Mouse (Mus musculus) CD8-positive naive resting alpha-beta T cell, adult 2 months (primary cell): ENCODE results near the gene Cldn6.

Experiments
- DNase-seq, 2 experiments: peaks; one replicate each; pipeline ENCODE4 v3.0.0; 2022; ENCODE audit warnings: low read depth in 2 of 2, low spot score in 2 of 2

The Cldn6 gene

DNA sequence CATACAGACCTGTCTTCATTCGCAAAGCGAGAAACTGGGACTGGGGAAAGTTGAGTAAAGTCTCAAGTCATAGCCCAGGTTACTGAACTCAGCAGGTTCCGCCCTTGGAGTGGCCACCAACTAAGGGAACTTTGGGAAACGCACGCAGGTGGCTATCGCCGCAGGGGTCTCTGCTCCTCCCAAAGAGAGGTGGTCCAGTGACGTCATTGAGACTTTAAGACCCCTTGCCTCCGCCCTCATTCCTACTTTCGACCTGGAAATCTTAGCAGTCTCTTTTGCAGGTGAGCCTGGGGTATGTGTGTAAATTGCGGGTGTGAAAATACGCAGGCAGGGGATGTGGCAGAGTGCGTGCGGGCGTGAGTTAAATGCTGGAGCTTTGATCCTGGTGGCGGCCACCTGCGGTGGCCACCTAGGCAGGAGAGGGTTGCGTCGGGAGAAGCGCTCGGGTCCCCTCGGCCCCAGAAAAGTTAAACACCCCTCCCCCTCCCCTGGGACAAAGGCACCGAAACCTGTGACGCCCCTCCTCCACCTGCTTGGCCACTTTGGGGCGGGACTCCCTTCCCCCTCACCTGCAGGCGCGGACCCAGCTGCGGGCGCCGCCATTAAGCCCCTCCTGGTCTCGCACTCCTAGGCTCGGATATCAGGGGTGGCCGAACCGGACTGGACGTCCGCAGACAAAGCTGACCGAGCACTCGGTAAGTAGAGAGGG is at the start of gene Cldn6:
Cldn6 (plus strand) TSS at position 123 of the 709 bp plus-strand sequence.
- no peak for DNase-seq

DNA sequence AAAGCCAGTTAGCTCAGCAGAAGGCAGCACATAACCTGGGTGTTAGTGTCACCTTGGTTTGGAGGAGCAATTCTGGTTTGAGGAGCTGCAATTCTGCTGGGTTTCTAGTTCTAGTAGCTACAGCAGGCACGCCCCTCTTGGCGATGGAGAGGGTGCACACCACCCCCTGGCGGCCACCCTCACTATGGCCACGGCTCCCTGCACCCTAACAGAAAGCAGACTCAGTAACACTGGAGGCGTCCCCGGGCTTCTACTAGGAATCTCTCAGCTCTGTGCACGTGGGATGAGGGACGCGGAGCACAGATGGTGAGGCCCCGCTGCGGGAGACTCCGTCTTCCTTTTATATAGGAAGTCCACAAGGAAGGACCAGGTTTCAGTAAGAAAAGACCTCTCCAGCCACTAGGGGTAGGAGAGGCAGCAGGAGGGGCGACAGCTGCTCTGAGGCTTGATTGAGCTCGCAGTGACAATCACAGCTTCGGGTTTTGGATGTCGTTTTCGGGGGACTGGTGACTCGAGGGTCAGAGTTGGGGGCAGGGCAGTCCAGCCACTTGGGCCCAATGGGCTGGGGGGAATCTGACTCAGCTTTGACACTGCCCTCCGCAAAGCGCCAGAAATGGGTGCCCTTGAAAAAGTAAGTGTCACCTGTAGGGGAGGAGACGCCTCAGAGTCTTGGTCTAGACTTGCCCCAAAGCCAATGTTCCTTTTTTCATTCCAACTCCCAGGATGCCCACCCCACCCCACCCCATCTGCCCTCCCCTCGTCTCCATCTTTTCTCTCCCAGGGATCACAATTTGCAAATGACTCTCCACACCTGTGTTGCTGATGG is 48.6 kb upstream of the Cldn6 start:
- peak; percentile 85 to 94 for DNase-seq

DNA sequence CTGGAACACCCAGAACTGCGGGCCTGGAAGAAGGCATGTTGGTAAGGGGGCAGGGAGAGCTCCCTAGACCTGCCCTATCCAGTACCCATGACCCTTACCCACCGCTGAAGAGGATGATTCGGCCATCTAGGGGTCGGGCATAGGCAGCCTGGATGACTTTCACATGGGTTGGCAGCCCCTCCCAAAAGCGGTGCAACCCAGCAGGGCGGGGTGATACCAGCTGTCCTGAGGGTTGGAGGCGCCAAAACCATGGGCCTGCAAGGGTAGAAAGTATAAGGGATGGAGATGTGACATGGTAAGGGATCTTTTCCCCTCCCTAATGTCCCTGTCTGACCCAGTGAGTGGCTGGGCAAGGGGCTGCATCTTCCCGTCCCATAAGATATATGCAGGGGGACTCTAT is 47.8 kb upstream of the Cldn6 start:
- no peak for DNase-seq

DNA sequence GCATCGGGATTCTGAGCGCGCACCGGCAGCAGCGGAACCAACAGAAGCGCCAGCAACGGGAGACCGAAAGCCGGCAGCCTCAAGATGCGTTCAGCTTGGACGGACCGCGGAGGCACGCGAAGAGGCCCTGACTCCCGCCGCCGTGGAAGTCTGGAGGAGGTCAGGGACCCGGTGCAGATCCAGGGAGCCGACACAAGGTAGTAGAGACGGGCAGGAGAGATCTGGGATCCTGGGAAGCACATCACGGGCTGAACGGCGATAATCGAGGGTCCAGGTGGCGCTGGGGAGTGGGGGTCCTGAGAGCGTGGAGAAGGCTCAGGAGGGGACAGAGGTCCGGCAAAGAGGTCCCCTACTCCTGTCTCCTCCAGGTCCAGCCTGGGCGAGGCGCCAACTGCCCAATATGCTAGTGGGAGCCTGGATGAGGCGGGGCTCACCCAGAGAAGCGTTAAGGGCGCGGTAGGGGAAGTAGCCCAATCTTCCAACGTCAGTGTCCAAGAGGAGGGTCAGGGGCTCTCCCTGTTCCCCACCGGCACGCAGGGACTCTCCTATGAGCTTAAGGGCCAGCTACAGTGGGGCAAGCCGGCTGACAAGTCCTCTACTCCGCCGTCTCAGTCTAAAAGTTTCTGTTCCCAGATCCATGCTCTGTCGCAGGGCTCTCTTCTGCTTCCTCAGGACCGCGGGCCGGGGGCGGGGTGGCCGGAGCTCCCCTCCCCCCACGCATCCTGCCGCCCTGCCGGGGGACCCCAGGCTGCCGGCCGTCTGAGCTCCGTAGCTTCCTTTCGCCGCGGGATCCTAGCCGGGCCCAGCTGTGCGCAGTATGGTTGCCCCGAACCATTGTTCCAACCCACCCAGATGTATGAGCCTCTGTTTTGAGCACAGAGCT is 34.2 kb upstream of the Cldn6 start, which contains the start of gene Mmp25:
Mmp25 (minus strand) TSS at position 665 of the 883 bp plus-strand sequence.
- DNase-seq, result no peak

DNA sequence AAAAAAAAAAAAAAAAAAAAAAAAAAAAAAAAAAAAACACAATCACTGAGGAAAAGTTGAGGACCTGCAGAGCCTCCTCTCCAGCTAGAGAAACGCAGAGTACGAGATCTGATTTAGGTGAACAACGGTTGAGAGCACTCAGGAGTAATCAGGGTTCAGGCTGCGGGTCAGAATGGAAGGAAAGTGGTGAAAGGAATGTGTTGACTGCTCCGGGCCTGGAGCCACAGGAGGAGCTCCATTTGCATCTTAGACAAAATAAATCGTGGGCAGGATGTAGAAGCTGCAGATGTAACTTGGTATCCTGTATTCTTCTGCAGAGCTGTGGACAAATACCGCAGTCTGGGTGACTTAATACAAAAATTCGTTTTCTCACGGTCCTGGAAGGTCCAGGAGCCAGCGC is 33.2 kb upstream of the Cldn6 start:
- no peak for DNase-seq

DNA sequence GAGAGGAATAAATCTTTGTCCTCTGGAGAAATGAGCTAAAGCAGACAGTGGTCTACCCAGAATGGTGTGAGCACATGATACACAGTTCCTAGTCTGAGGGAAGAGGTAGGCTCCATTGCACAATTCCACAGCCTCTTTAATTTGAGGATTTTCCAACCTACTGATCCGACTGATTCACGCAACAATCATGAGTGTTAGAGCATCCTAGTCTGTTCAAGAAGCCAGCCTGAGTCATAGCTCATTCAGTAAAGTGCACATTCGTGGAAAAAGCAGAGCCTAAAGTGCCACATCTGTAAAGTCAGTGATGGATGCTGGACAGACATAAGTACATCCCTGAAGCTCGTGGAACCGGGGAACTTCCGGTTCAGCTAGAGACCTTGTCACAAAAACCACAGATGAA is 27.7 kb upstream of the Cldn6 start:
- DNase-seq, result no peak

DNA sequence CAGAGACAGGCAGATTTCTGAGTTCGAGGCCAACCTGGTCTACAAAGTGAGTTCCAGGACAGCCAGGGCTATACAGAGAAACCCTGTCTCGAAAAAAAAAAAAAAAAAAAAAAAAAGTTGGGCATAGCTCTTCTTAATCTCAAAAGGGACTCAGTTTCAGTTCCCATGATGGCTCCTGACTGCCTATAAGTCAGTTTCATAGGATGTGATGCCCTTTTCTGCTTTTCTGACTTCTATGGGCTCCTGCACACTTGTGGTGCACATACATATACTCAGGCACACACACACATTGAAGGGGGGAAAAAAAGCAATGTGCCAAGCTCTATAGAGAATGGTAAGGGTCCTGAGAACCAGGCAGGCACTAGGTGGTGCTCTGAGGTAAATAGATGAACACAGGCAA is 25.7 kb upstream of the Cldn6 start:
- DNase-seq, result no peak

DNA sequence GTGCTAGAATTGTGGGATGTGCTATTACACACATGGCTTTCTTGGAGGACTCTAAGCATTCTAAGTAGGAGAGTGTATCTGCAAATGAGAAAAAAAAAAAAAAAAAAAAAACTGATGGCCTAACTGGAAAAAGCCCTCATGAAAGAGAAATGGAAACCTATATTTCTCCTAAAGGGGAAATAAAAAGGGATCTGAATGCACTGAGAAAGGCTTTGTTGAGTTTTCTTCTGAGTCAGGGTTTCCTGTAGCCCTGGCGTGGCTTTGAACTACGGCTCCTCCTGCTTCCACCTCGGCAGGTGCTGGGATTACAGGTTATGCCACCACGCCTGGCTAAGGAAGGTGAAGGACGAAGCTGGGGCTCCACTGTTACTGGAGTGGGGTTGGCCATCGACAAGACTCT is 25.0 kb upstream of the Cldn6 start:
- no peak for DNase-seq

DNA sequence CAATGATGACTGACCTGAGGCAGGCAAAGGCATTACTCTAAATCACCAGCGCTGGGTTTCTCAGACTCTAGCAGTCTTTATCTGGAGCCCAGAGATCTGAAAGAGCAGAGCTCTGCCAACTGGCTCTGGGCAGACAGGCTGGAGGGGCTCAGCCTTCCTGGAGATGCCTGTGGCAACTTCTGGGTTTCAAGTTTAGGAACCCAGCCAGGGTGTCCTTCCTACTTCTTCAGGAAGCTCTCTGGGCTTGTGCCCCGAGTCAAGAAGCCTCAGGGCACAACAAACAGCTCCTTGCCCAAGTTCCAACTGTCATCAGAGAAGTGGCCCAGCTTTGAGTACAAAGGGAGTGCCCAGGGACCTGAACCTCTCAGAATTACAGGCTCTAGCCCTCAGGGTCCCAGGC is 24.6 kb upstream of the Cldn6 start:
- no peak for DNase-seq

DNA sequence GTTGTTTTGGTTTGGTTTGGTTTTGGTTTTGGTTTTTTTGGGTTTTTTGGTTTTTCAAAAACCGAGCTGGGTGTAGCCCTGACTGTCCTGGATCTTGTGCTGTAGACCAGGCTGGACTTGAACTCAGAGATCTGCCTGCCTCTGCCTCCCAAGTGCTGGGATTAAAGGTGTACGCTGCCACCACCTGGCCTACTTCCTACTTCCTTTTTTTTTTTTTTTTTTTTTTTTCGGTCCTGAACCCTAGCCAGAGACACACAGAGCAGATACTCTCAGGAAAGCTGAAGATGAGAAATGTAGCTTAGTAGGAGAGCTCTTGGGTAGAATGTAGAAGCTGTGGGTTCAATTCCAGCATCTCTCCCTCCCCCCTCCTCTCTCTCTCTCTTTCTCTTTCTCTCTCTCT is 20.6 kb upstream of the Cldn6 start:
- DNase-seq, result no peak

DNA sequence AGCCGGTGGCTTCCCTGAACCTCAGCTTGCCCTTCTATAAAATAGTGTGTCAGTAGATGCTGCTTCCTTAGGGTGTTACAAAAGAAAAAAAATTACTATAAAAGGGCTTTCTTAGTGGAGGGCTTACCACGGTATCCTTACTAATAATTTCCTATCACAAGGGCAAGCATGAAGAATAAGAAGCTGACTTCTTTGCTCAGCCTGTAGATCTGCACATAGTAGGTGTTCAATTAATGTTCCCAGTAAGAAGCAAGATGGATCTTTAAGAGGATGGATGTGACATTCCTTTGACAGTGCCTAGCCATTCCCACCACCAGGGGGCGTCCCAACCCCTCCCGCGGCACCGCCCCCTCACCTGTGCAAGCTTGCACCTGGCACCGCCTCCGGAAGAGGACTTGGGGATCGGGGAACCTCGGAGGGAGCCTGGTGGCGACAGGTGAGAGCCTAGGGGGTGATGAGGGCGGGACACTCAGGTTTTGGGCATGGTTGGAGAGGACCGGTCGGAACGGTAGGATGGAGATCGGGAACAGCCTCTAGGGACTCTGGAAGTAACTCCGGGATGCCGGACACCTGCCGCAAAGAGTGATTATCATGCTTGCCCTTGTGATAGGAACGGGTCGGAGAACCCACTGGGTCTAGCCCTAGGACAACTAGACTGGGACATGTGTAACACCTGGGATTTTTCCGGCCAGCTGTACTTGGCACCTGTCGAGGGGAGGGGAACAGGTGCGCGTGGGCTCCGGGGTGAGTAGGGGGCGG is 18.8 kb upstream of the Cldn6 start, which contains the start of gene Bicdl2:
Bicdl2 (plus strand) TSS at position 390 of the 759 bp plus-strand sequence.
- DNase-seq, result peak; percentile 44 to 56

DNA sequence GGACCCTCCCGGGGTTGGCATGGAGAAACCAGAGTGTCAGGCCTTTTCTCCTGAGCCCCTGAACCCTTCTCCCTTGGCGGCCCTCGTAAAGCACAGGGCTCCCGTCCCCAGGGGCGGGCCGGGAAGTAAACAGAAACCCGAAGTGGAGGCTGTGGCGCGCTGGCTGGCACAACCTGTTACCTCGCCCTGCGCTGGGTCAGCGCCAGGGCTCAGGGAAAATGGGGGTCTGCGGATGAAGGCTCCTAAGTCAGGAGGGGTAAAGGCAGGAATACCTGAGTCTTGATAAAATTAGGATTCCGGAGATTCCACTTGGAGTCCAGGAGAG is 18.2 kb upstream of the Cldn6 start:
- DNase-seq, result no peak

DNA sequence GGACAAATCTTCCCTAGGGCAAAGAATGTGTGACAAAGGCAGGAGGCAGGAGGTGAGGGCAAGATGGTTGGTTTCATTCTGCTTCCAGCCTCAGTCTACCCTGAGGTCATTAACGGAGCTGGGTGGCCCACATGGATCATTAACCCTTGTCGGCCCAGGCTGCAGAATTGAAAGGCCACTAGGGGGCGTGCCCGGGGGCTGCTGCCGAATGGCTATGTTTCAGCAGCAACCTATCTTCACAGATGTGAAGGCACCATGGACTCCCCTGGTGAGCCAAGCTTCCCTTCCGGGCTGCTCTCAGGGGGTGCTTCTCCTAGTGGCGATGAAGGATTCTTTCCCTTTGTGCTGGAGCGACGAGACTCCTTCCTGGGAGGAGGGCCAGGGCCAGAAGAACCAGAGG is 17.5 kb upstream of the Cldn6 start:
- no peak for DNase-seq

DNA sequence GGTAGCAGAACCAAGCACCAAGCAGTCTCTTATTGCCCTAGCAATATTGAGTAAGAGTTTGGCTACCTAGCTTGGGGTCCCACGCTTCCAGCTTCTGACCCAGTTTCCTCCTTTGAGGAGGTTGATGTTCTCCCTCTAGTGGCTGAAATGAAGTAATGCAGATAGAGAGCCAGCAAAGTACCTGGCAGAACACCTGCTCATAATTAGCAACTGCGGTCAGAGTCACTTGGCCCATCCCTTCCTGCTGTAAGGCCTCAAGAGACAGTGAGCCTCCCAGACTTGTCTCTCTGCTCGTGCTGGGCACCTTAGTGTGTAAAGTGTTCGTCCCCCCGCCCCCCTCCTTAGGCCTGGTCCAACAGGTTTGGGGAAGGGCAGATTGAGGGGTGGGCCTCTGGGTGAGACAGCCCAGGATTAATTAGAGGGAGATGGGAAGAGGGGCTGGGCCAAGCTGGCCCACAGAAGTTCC is 14.5 kb upstream of the Cldn6 start:
- peak in 1 of 2 experiments; percentile 47 for DNase-seq

DNA sequence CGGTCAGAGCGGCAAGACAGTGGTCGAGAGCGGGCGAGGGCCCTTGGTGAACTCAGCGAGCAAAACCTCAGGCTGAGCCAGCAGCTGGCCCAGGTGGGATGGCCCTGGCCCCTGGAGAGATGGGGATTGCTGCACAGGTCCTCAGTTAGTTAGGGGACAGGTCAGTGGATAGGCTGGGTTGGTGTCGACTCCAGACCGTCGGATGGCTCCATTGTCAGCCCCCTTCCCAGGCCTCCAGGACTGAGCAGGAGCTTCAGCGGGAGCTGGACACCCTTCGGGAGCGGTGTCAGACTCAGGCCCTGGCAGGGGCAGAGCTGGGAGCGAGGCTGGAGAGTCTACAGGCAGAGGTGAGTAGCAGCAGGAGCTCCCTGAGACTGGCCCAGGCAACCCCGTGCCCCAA is 13.5 kb upstream of the Cldn6 start:
- no peak for DNase-seq

DNA sequence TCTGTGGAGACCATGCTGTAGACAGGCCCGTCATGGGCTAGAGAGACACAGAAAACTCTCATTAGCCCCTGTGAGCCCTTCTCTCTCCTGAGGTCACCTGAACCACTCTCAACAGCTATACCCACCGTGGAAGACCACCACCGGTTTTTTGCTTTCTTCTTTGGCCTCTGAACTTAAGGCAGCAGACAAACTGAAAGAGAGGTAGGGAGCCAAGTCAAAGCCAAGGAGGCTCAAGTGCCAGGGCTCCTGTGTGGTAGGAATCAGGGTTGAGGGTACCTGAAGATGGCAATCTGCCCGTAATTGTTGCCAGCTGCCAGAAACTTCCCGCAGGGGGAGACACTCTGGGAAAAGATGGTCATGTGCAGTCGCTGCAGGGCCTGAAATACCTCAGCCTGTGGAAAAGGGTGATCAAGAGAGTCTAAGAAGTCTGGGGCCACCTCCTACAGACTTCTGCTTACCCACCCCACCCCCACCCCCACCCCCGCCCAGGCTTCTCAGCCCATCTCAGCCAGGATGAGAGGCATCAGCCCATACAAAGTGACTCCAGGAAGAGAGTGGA is 8.5 kb upstream of the Cldn6 start:
- no peak for DNase-seq

DNA sequence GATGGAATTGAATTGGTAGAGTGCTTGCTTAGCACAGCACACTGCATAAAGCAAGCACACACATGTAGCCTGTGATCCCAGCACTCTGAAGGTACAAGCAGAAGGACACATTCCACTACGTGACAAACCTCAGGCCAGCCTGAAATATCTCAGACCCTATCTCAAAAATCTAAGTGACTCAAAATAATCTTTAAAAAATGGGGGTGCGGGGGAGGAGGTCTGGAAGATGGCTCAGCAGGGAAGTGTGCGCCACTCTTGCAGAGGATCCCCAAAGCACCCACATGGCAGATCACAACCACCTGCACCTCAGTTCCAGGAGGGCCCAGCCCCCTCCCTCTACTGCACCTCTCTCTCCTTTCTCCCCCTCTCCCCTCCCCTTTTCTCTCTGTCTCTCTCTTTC is 7.5 kb upstream of the Cldn6 start:
- no peak for DNase-seq

DNA sequence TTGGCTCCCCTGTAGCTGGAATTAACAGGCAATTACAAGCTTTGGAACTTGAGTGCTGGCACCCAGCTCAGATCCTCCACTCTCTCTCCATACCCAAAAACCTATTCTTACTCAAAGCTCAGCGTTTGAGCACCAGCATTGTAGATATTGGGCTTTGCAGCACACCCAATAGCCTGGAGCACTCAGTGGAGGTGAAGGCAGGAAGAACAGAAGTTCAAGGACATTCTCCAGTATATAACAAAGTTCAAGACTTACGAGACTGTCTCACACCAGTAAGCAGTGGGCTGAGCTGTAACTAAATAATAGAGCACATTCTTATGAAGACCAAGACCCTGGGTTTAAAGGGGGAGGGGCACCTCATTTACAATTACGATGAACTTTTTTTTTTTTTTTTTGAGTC is 6.3 kb upstream of the Cldn6 start:
- DNase-seq, result no peak

DNA sequence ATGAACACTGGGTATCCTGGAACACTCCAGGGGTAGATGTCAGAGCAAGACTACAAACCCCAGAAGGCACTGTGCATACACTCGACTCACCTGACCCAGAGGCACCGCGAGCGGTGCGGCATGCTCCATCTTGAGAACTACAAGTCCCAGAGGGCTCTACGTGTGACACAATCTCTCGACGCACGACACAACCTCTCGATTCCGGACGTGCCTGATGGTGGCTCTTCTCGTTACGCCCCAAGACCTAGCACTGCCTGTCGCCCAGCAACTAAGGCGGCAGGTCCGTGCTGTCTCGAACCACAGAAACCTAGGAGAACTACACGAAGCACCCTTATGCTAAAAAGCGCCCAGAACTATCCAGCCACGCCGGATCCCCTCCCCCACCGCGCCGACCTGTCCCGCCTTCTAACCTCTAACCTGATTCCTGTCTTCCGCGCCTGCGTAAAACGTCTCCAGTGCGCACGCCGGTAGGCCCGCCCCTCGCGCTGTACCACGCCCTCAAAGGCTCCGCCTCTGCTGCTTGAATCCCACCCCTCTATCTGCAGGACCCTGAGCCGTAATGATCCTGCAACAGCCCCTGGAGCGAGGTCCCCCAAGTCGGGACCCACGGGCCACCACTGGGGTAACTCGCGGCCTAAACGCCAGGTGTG is 5.5 kb upstream of the Cldn6 start, which contains the start of the genes Hcfc1r1 and Thoc6:
Hcfc1r1 (plus strand) TSS at position 173 of the 650 bp plus-strand sequence.
Thoc6 (minus strand) TSS at position 459 of the 650 bp plus-strand sequence.
- peak; percentile 79 to 89 for DNase-seq
